Mouse (Mus musculus) small intestine, adult 2 months (tissue): ENCODE measurements around the gene Aqp9.

ENCODE experiments used
- CTCF ChIP-seq: fragments of 200-500 bp; IDR thresholded peaks from 2 replicates; pipeline ENCODE4 v1.5.1; 2012; ENCODE audit warnings: low read depth, mild to moderate bottlenecking, control low read depth, inconsistent platforms, low read length, moderate library complexity, mixed read lengths; ENCODE audit not compliant: insufficient replicate concordance, insufficient read length; ENCODE audit errors: extremely low read depth
- POLR2A ChIP-seq: fragments of 200-500 bp; IDR thresholded peaks from 2 replicates; pipeline ENCODE4 v1.6.1; 2012; ENCODE audit warnings: low read depth, mild to moderate bottlenecking, control low read depth, inconsistent platforms, low read length, moderate library complexity

- TF ChIP-seq CTCF (no peak), POLR2A (no peak)
These were observed 3.4 kb downstream of the Aqp9 start for GRCm38 (mm10) chr9:71165061-71165460.
